Mouse (Mus musculus) liver, embryonic 14.5 days (tissue): ENCODE data around the gene Camkk2.

Experiments used
- CTCF ChIP-seq: IDR thresholded peaks from 2 replicates; pipeline ENCODE4 v1.5.1; 2016; ENCODE audit warnings: antibody characterized with exemption, low read depth, control low read depth
- EP300 ChIP-seq: IDR thresholded peaks from 2 replicates; pipeline ENCODE4 v1.6.1; 2016; ENCODE audit warnings: antibody characterized with exemption, low read depth

DNA sequence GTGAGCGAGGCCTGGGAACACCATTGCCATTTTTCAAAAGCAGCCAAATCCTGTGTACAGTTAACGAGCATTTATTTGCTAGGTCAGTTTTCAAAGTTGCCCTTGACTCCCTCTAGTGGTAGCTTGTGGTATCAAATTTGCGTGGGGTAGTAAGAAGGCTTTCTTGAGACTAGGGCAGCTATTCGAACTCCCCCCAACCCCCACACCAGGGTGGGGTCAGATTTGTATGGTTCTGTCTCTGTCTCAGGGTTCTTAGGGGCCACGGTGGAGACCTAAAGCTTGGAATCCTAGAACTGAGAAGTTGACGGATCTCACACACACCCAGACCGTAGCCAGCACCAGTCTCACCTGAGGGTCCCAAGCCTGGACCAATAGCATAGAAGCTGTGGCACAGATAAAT is 53.1 kb downstream of the Camkk2 start:
- peak; percentile 85 for TF ChIP-seq CTCF
- no peak for TF ChIP-seq EP300
